Mouse (Mus musculus): Measurements from ENCODE around the gene Kit.

DNA sequence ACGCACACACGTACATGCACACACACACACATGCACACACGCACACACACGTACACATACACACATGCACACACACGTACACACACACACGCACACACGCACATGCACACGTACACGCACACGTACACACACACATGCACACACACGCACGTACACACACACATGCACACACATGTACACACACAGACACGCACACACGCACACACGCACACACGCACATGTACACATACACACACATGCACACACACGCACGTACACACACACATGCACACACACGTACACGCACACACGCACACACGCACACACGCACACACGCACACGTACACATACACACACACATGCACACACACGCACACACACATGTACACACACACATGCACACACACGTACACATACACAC lies 85.6 kb downstream of the Kit start:
- TF ChIP-seq GATA1 (IDR thresholded peaks at IDR 0.05; ENCODE audit: borderline replicate concordance, low read length) = no peak
- TF ChIP-seq CTCF (IDR thresholded peaks at IDR 0.05; ENCODE audit: low read depth, low read length) = no peak
